18 mouse cellular contexts compared by ENCODE assay signal in the genomic region with DNA sequence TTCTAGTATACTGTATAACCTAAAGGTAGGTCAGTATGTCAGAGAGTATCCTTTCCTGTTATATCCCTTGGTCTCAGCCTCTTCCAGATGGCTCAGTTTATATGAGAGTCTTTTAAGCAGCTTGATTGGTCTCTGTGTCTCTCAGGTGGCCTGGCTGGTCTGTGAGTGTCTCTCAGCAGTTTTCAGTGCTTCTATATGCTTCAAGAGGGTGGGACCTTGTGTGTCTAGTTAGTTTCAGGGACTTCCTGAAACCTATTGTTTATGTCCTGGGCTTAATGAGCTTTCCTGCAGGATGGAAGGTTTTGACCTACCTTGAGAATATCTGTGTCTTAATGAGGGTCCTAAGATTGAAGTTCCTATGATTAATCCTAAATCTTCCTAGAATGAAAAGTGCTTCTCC.
DNase-seq lines count a peak whose midpoint lies in the region; ATAC-seq and TF ChIP-seq lines count a peak whose summit lies in the region.
"Had no signal": no experiment of that assay in that cellular context is flagged by ENCODE, and none has a peak within 500 bp of the region (broad histone marks: within the 10 kb centered on the region; RNA-seq: fewer than 3 reads in every experiment).

No protein-coding gene starts in this region.

- no peak overlapping the region for H3K27ac ChIP-seq in intestine, embryonic 15.5 days
- no peak overlapping the region for H3K27ac ChIP-seq in intestine, embryonic 16.5 days (ENCODE audit: low read length)
- no peak overlapping the region for H3K27ac ChIP-seq in lung, postnatal 0 days (ENCODE audit: low read length)
- H3K27ac ChIP-seq: embryonic facial prominence, embryonic 10.5 days; forebrain, embryonic 15.5 days; heart, adult 2 months; hindbrain, embryonic 10.5 days had no signal

- H3K4me2 ChIP-seq in intestine, embryonic 15.5 days (replicated peaks), result no peak overlapping the region
- no peak overlapping the region for H3K4me2 ChIP-seq in intestine, embryonic 16.5 days (ENCODE audit: low read depth, low read length)
- no peak overlapping the region for H3K4me2 ChIP-seq in lung, postnatal 0 days (replicated peaks; ENCODE audit: low read depth, low read length)
- H3K4me2 ChIP-seq: forebrain, embryonic 15.5 days; heart, embryonic 12.5 days had no signal

- peaks cover 6% of the 10 kb centered on the region; the same call in 1 of the 2 replicates for H3K9me3 ChIP-seq in intestine, embryonic 15.5 days
- H3K9me3 ChIP-seq in intestine, embryonic 16.5 days (ENCODE audit: control insufficient read depth, low read length), result peaks cover 8% of the 10 kb centered on the region
- peaks cover 29% of the 10 kb centered on the region for H3K9me3 ChIP-seq in lung, postnatal 0 days (ENCODE audit: low read length)

- no peaks in the 10 kb centered on the region for H3K27me3 ChIP-seq in intestine, embryonic 15.5 days (replicated peaks)
- no peaks in the 10 kb centered on the region for H3K27me3 ChIP-seq in intestine, embryonic 16.5 days (replicated peaks; ENCODE audit: control insufficient read depth, insufficient read depth, low read length)
- no peaks in the 10 kb centered on the region for H3K27me3 ChIP-seq in lung, postnatal 0 days (replicated peaks; ENCODE audit: insufficient read depth, low read length)
- H3K27me3 ChIP-seq: forebrain, embryonic 15.5 days; heart, embryonic 12.5 days had no signal

- H3K4me3 ChIP-seq in intestine, embryonic 15.5 days (replicated peaks), result no peak overlapping the region
- H3K4me3 ChIP-seq in intestine, embryonic 16.5 days (ENCODE audit: low read length), result no peak overlapping the region
- H3K4me3 ChIP-seq in lung, postnatal 0 days (ENCODE audit: low read depth, low read length), result no peak overlapping the region
- H3K4me3 ChIP-seq: embryonic facial prominence, embryonic 10.5 days; forebrain, embryonic 15.5 days; heart, adult 2 months; heart, embryonic 12.5 days; hindbrain, embryonic 10.5 days had no signal

- no peak overlapping the region for H3K9ac ChIP-seq in intestine, embryonic 15.5 days
- H3K9ac ChIP-seq in intestine, embryonic 16.5 days (ENCODE audit: low read depth, low read length), result no peak overlapping the region
- H3K9ac ChIP-seq in lung, postnatal 0 days (replicated peaks; ENCODE audit: low read depth), result no peak overlapping the region
- H3K9ac ChIP-seq: forebrain, embryonic 15.5 days; heart, embryonic 12.5 days had no signal

- DNase-seq in lung, postnatal 0 days (ENCODE audit: low spot score), result peak; percentile 8
- DNase-seq in lung, postnatal 36 days, result no peak
- DNase-seq in R1 (ENCODE audit: low read depth, low spot score), result peak; percentile 38
- no peak for DNase-seq in left cerebral cortex, adult 9 months (ENCODE audit: low spot score in 2 of 2)
- DNase-seq in cerebellum, adult 9-11 months, result no peak
- DNase-seq: adrenal gland, postnatal 10 days; cerebellum, adult 11-12 months; cerebellum, adult 9-10 months; gastrocnemius, postnatal 36 days; heart, adult 2 months had no signal

- no peaks in the 10 kb centered on the region for H3K4me1 ChIP-seq in intestine, embryonic 15.5 days (replicated peaks)
- no peaks in the 10 kb centered on the region for H3K4me1 ChIP-seq in intestine, embryonic 16.5 days (ENCODE audit: control insufficient read depth, insufficient read depth, low read length)
- H3K4me1 ChIP-seq in lung, postnatal 0 days (ENCODE audit: insufficient read depth, low read depth, low read length), result no peaks in the 10 kb centered on the region
- H3K4me1 ChIP-seq: embryonic facial prominence, embryonic 10.5 days; forebrain, embryonic 15.5 days; heart, embryonic 12.5 days; hindbrain, embryonic 10.5 days had no signal

- no peaks in the 10 kb centered on the region for H3K36me3 ChIP-seq in intestine, embryonic 15.5 days
- no peaks in the 10 kb centered on the region for H3K36me3 ChIP-seq in intestine, embryonic 16.5 days (ENCODE audit: control insufficient read depth, insufficient read depth, low read length)
- H3K36me3 ChIP-seq in lung, postnatal 0 days (ENCODE audit: insufficient read depth, low read length), result no peaks in the 10 kb centered on the region
- H3K36me3 ChIP-seq: embryonic facial prominence, embryonic 10.5 days; forebrain, embryonic 15.5 days; heart, embryonic 12.5 days; hindbrain, embryonic 10.5 days had no signal

- TF ChIP-seq CTCF in lung, postnatal 0 days (IDR thresholded peaks at IDR 0.05), result no peak

- 0 out of 2 replicates have a peak, but pooled peaks have one; percentile 6 for ATAC-seq in intestine, embryonic 15.5 days
- ATAC-seq in intestine, embryonic 16.5 days, result no peak
- no peak for ATAC-seq in lung, postnatal 0 days
- 0 out of 2 replicates have a peak, but pooled peaks have one; percentile 8 for ATAC-seq in monocyte, adult 5-6 weeks (replicated peaks; ENCODE audit: insufficient number of reproducible peaks, low FRiP score, low TSS enrichment, poor library complexity, severe bottlenecking)
- ATAC-seq: forebrain, embryonic 15.5 days; hindbrain, embryonic 16.5 days had no signal

- TF ChIP-seq EP300 in lung, postnatal 0 days (IDR thresholded peaks at IDR 0.05), result no peak

Comparison
In these comparisons a context has a peak if more than half of its experiments do, and no peak if none do; other contexts are left out.
1. ATAC-seq: peak in intestine, embryonic 15.5 days (single experiment) and monocyte, adult 5-6 weeks (single experiment); none in intestine, embryonic 16.5 days (single experiment) and lung, postnatal 0 days (single experiment).
2. DNase-seq: peak in lung, postnatal 0 days (single experiment) and R1 (single experiment); none in lung, postnatal 36 days (single experiment), left cerebral cortex, adult 9 months (0 of 2) and cerebellum, adult 9-11 months (single experiment).